Mouse (Mus musculus) midbrain, postnatal 0 days (tissue): Measurements from ENCODE around the gene Hunk. TPM values are rescaled to one million over a fixed set of nuclear protein-coding genes. Genes with fewer than 3 reads are reported as not detected.

ENCODE experiments used
- ATAC-seq: fragments of 200-750 bp; cut with Nextera tagmentation; 2 replicates; pipeline ENCODE4 v1.8.0; 2017; ENCODE audit warnings: moderate number of reproducible peaks, mild to moderate bottlenecking, moderate TSS enrichment, moderate library complexity; ENCODE audit not compliant: low FRiP score
- DNase-seq: peaks from one replicate; pipeline ENCODE4 v3.0.0-alpha.2; 2015; ENCODE audit warnings: low spot score
- H3K27ac ChIP-seq: fragments of 300-500 bp; sonication (generic); 2 replicates; pipeline ENCODE4 v1.5.1; 2014; ENCODE audit warnings: low read depth, mild to moderate bottlenecking, low read length, mixed read lengths
- H3K27me3 ChIP-seq: fragments of 300-500 bp; sonication (generic); 2 replicates; pipeline ENCODE4 v1.6.1; 2014; ENCODE audit warnings: low read length, control low read depth, mixed read lengths; ENCODE audit not compliant: insufficient read depth
- H3K36me3 ChIP-seq: fragments of 300-500 bp; sonication (generic); 2 replicates; pipeline ENCODE4 v1.6.1; 2014; ENCODE audit warnings: low read length, control low read depth, mixed read lengths; ENCODE audit not compliant: insufficient read depth
- H3K4me1 ChIP-seq: fragments of 300-500 bp; sonication (generic); 2 replicates; pipeline ENCODE4 v1.6.1; 2014; ENCODE audit warnings: mild to moderate bottlenecking, control low read depth, antibody characterized with exemption, low read length, mixed read lengths; ENCODE audit not compliant: insufficient read depth
- H3K4me2 ChIP-seq: fragments of 300-500 bp; sonication (generic); 2 replicates; pipeline ENCODE4 v1.6.1; 2014; ENCODE audit warnings: low read depth, mild to moderate bottlenecking, low read length, mixed read lengths; ENCODE audit not compliant: poor library complexity, severe bottlenecking
- H3K4me3 ChIP-seq: fragments of 300-500 bp; sonication (generic); 2 replicates; pipeline ENCODE4 v1.5.1; 2014; ENCODE audit warnings: low read depth, mild to moderate bottlenecking, low read length, moderate library complexity
- H3K9ac ChIP-seq: fragments of 300-500 bp; sonication (generic); replicated peaks from 2 replicates; pipeline ENCODE4 v1.6.1; 2014; ENCODE audit warnings: mild to moderate bottlenecking, low read length, moderate library complexity, mixed read lengths; ENCODE audit not compliant: poor library complexity, severe bottlenecking
- H3K9me3 ChIP-seq: fragments of 300-500 bp; sonication (generic); 2 replicates; pipeline ENCODE4 v1.6.1; 2016; ENCODE audit warnings: low read length, control low read depth
- CTCF ChIP-seq: IDR thresholded peaks from 2 replicates; pipeline ENCODE4 v1.5.1; 2016; ENCODE audit warnings: antibody characterized with exemption, mild to moderate bottlenecking
- WGBS: fragments of 180-500 bp; shearing (Covaris S2); extraction: QIAGEN DNeasy Blood & Tissue Kit; methylation state at CpG from one replicate; pipeline ENCODE4 v1.1.7; 2014; 5-methylcytosine and 5-hydroxymethylcytosine counted together
- polyA plus RNA-seq: library from polyadenylated mRNA; unstranded; fragments of >200 nt; fragmentation: Nextera tagmentation; extraction: Ambion mirVana; gene quantifications from 2 replicates; pipeline ENCODE4 v1.2.1, GENCODE M21; 2015
- total RNA-seq: library from RNA; depleted of rRNA; stranded (reverse); fragments of >200 nt; gene quantifications from 2 replicates; pipeline ENCODE4 v1.2.3, GENCODE M21; 2014

Gene Hunk
- total and polyA plus RNA-seq, 2 experiments from 2014 or later = 3.9 to 12.8 TPM

DNA sequence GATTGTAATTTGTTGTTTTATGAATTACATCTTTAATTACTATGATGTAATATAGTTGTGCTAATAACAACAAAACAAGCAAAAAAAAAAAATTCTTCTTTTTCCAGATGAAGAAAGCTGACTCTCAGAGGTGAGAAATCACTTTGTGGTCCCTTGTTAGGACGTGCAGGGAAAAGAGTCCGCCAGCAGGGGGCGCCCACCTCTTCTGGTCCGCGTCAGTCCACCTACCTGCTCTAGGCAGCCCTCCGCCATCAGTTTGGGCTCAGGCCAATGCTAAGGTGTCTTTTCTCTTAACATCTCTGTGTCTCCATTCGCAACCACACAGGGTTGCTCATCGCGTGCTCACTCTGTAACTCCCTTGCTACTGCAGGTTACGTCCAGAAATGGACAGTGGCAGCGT, 5.9 kb upstream of the Hunk start:
- 18% methylated on average over 11 of the region's 11 CpGs for WGBS
- peak; percentile 90 for TF ChIP-seq CTCF
- no peaks in the 10 kb centered on the region for H3K36me3 ChIP-seq
- 0 out of 2 replicates have a peak, but pooled peaks cover 9% of the 10 kb centered on the region for H3K27me3 ChIP-seq
- DNase-seq (peak; percentile 78), ATAC-seq (0 out of 2 replicates have a peak, but pooled peaks have one; percentile 41)
- no peak overlapping the region for H3K9ac ChIP-seq
- H3K4me3 ChIP-seq = no peak overlapping the region
- H3K4me2 ChIP-seq = no peak overlapping the region
- H3K9me3 ChIP-seq = no peaks in the 10 kb centered on the region
- H3K4me1 ChIP-seq = no peaks in the 10 kb centered on the region
- H3K27ac ChIP-seq = no peak overlapping the region

DNA sequence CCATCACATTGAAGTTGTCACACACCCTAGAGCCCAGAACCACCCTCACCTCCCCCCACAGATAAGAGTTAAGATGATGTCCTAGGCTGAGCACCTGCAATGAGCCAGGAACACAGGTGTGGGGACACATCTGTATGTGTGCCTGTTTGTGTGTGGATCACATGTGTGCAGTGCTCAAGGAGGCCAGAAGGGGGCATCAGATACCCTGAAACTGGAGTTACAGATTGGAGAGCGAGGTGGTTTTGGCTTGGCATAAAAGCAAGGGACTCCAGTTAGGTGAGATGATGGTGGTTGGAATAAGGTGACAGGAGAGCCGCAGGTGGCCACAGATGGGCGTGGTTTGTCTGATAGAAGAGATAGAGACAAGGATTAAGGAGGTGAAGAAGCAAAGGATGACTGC, 4.2 kb upstream of the Hunk start:
- 90% methylated on average over 3 of the region's 3 CpGs for WGBS
- no peak overlapping the region for H3K4me3 ChIP-seq

DNA sequence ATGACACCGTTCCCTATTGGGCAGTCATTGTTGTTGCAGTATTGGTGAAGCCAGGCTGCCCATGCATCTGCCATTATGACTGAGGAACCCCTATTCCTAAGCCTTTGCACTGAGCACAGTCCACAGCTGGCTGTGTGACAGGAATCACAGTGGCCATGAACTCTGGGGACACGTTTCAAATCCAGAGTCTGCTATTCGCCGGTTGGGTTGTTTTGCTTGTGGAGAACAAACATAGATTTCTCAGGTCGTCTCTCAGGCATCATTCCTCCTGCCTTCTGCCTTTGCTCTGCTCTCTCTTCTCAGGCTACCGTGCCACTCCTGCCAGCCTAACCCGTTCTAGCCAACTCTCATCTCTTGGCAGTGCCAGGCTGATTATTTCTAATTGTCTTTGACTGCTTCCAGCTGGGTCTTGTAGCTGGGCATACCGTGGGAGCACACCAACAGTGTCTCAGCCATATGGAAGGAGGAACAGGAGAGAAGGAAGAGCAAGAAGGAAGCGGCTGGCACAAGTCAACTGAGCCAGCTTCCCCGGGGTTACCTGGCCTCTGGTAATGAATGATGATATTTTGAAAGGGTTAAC, 3.0 kb upstream of the Hunk start:
- DNase-seq (peak; percentile 68), ATAC-seq (no peak)
- 72% methylated on average over 10 of the region's 10 CpGs for WGBS
- no peak overlapping the region for H3K9ac ChIP-seq
- 0 out of 2 replicates have a peak, but pooled peaks cover 5% of the 10 kb centered on the region for H3K27me3 ChIP-seq
- H3K4me1 ChIP-seq = peaks cover 5% of the 10 kb centered on the region; the same call in 1 of the 2 replicates
- no peak overlapping the region for H3K4me2 ChIP-seq
- H3K36me3 ChIP-seq = no peaks in the 10 kb centered on the region
- no peaks in the 10 kb centered on the region for H3K9me3 ChIP-seq
- H3K27ac ChIP-seq = no peak overlapping the region
- no peak for TF ChIP-seq CTCF
- no peak overlapping the region for H3K4me3 ChIP-seq

More for the DNA sequence above, 4.2 kb upstream of the Hunk start:
- no peak for ATAC-seq
- H3K27ac ChIP-seq = no peak overlapping the region
- peak; percentile 59 for TF ChIP-seq CTCF
- no peak overlapping the region for H3K9ac ChIP-seq
- H3K36me3 ChIP-seq = no peaks in the 10 kb centered on the region
- H3K4me2 ChIP-seq = no peak overlapping the region
- no peaks in the 10 kb centered on the region for H3K4me1 ChIP-seq
- H3K9me3 ChIP-seq = no peaks in the 10 kb centered on the region
- DNase-seq = no peak
- 0 out of 2 replicates have a peak, but pooled peaks cover 9% of the 10 kb centered on the region for H3K27me3 ChIP-seq

DNA sequence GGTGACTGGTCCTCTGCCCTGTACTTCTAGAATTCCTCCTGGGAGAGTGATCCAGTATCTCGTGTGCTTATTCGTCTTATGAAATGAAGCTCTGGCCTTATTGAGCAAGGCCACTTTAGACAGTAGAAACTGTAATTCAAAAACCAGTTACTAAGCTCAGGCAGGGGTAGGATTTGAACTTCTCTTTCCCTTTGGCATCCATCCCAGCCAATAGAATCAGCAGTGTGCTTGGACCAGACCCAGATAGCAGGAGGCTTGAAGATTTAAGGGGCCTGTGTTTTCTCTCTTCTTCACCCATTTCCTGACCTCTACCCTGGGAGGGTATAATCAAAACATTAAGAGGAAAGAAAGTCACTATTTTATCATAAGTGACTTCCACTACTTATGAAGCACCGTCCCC, 1.8 kb upstream of the Hunk start:
- 63% methylated on average over 3 of the region's 3 CpGs for WGBS
- DNase-seq (peak; percentile 45), ATAC-seq (no peak)
- no peak overlapping the region for H3K4me3 ChIP-seq
- H3K4me1 ChIP-seq = peaks cover 11% of the 10 kb centered on the region; the same call in 1 of the 2 replicates
- 0 out of 2 replicates have a peak, but pooled peaks cover 5% of the 10 kb centered on the region for H3K27me3 ChIP-seq
- no peaks in the 10 kb centered on the region for H3K36me3 ChIP-seq
- H3K9ac ChIP-seq = no peak overlapping the region
- H3K27ac ChIP-seq = no peak overlapping the region
- H3K4me2 ChIP-seq = no peak overlapping the region
- H3K9me3 ChIP-seq = no peaks in the 10 kb centered on the region
- TF ChIP-seq CTCF = no peak

DNA sequence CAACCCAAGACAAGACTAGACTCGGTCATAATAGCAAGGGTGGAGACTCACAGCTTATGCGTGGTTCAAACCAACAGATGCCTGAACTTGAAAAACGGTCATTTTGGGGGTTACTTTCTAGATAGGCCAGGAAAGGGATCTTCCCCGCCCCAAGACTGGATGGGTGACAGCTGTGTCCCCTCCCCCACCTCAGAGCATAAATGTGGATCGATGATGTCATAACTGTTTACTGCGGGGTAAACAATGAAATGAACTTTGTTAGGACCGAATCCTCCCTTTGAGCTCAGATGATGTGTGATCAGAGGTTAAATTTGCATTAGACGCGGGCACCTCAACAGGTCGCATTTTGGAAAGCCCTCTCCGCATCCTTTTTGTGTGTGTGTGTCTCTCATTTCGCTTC, 967 bp upstream of the Hunk start:
- no peaks in the 10 kb centered on the region for H3K36me3 ChIP-seq
- H3K4me2 ChIP-seq = peak overlapping the region; percentile 87
- DNase-seq (peak; percentile 41), ATAC-seq (no peak)
- 6% methylated on average over 12 of the region's 12 CpGs for WGBS
- peak overlapping the region; percentile 87 for H3K4me3 ChIP-seq
- H3K4me1 ChIP-seq = peaks cover 13% of the 10 kb centered on the region; the same call in 1 of the 2 replicates
- no peaks in the 10 kb centered on the region for H3K9me3 ChIP-seq
- H3K27ac ChIP-seq = peak overlapping the region; percentile 80; the same call in 1 of the 2 replicates
- 0 out of 2 replicates have a peak, but pooled peaks cover 5% of the 10 kb centered on the region for H3K27me3 ChIP-seq
- TF ChIP-seq CTCF = no peak
- peak overlapping the region; percentile 82 for H3K9ac ChIP-seq

DNA sequence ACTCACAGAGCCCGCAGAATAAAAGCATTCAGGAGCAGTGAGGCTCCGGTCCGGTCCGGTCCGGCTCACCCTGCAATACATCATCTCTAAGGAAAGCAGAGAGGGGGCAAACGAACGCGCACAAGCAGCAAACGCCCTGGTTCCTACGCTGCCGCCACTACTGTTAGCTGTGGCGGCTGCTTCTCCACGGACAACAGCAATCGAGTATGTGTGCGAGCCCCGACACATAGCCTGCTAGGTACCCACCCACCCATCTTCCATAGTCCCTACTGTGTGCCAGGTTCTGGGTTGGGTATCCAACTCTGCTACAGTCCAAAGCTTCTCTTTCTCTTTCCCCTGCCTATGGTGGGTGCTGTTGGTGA, 506 bp upstream of the Hunk start:
- Histone ChIP-seq H3K4me1 (peaks cover 13% of the 10 kb centered on the region; the same call in 1 of the 2 replicates), H3K36me3 (no peaks in the 10 kb centered on the region), H3K27ac (peak overlapping the region; percentile 80), H3K4me2 (peak overlapping the region; percentile 87), H3K9ac (peak overlapping the region; percentile 82), H3K4me3 (peak overlapping the region; percentile 87), H3K9me3 (no peaks in the 10 kb centered on the region), H3K27me3 (0 out of 2 replicates have a peak, but pooled peaks cover 5% of the 10 kb centered on the region)
- WGBS = under 1% methylated on average over 16 of the region's 16 CpGs
- DNase-seq = peak; percentile 38
- peak; percentile 41 for ATAC-seq
- TF ChIP-seq CTCF = no peak
